In the genomic region with DNA sequence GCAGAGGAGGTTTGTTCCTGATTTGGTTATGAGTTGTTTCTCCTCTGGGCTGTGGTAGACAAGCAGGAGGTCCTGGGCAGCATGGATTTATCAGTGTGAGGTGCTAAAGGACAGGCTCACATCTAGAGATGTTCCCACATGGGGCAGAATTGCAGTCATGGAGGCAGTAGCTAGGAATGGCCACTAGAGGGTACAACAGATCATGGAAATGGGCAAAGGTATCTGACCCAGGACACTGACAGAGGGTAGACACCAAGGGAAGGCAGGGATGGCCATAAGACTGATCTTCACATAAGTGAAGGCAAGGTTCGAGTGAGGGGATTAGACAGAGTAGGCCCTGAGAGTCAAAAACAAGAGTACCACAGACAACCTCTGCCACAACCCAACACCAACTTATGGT, we compare ENCODE assay signal across 8 mouse cellular contexts. TPM values are rescaled to one million over a fixed set of nuclear protein-coding genes. Genes with fewer than 3 reads are reported as not detected.
DNase-seq lines count a peak whose midpoint lies in the region; ATAC-seq and TF ChIP-seq lines count a peak whose summit lies in the region.

No protein-coding gene starts in this region.

- peaks cover 21% of the 10 kb centered on the region for H3K36me3 ChIP-seq in intestine, embryonic 14.5 days (ENCODE audit: control insufficient read depth, insufficient read depth, low read length)
- peaks cover 5% of the 10 kb centered on the region; the same call in 1 of the 2 replicates for H3K36me3 ChIP-seq in limb, embryonic 11.5 days (ENCODE audit: control insufficient read depth, insufficient read depth, low read length)
- H3K36me3 ChIP-seq in midbrain, embryonic 16.5 days (ENCODE audit: control insufficient read depth, insufficient read depth, low read length), result peaks cover 9% of the 10 kb centered on the region; the same call in 1 of the 2 replicates

- peak; percentile 53 for DNase-seq in urinary bladder, postnatal 14 days (ENCODE audit: low spot score)
- DNase-seq in urinary bladder, postnatal 4 days (ENCODE audit: low spot score in 2 of 2), result no peak
- peak; percentile 74 for DNase-seq in brain, adult 2 months (ENCODE audit: low read depth, low spot score)
- DNase-seq in intestine, embryonic 14.5 days (ENCODE audit: low spot score), result peak; percentile 62
- peak; percentile 43 for DNase-seq in limb, embryonic 11.5 days (ENCODE audit: low spot score)
- no peak for DNase-seq in ovary, adult 18-20 months (ENCODE audit: low spot score)

- no peaks in the 10 kb centered on the region for H3K9me3 ChIP-seq in intestine, embryonic 14.5 days (ENCODE audit: control insufficient read depth, low read length)
- H3K9me3 ChIP-seq in limb, embryonic 11.5 days (ENCODE audit: control insufficient read depth, low read length), result no peaks in the 10 kb centered on the region
- H3K9me3 ChIP-seq in midbrain, embryonic 16.5 days (replicated peaks; ENCODE audit: control insufficient read depth, low read length, poor library complexity, severe bottlenecking), result no peaks in the 10 kb centered on the region

- no peak overlapping the region for H3K27ac ChIP-seq in embryonic fibroblast, embryonic 13.5 days (ENCODE audit: insufficient read depth, low read length)
- H3K27ac ChIP-seq in intestine, embryonic 14.5 days (ENCODE audit: low read depth), result no peak overlapping the region
- H3K27ac ChIP-seq in limb, embryonic 11.5 days (replicated peaks; ENCODE audit: low read depth, low read length), result no peak overlapping the region
- no peak overlapping the region for H3K27ac ChIP-seq in midbrain, embryonic 16.5 days (ENCODE audit: low read length)

- peak; percentile 27; the same call in 1 of the 2 replicates for TF ChIP-seq CTCF in embryonic fibroblast, embryonic 13.5 days (IDR thresholded peaks at IDR 0.05; ENCODE audit: borderline replicate concordance, insufficient read depth, low read length)

- WGBS in intestine, embryonic 14.5 days, result 71% methylated on average over 1 of the region's 1 CpGs
- 50% methylated on average over 1 of the region's 1 CpGs for WGBS in limb, embryonic 11.5 days
- WGBS in midbrain, embryonic 16.5 days, result 67% methylated on average over 1 of the region's 1 CpGs

- no peak overlapping the region for H3K9ac ChIP-seq in intestine, embryonic 14.5 days (ENCODE audit: low read length)
- no peak overlapping the region for H3K9ac ChIP-seq in limb, embryonic 11.5 days (ENCODE audit: low read length)
- no peak overlapping the region for H3K9ac ChIP-seq in midbrain, embryonic 16.5 days (ENCODE audit: low read depth, low read length)

- TF ChIP-seq POLR2A in embryonic fibroblast, embryonic 13.5 days (IDR thresholded peaks at IDR 0.05; ENCODE audit: low read depth, low read length), result no peak

- H3K4me2 ChIP-seq in intestine, embryonic 14.5 days (ENCODE audit: low read length), result no peak overlapping the region
- no peak overlapping the region for H3K4me2 ChIP-seq in limb, embryonic 11.5 days (ENCODE audit: low read depth, severe bottlenecking)
- H3K4me2 ChIP-seq in midbrain, embryonic 16.5 days (ENCODE audit: low read length), result no peak overlapping the region

- H3K4me1 ChIP-seq in embryonic fibroblast, embryonic 13.5 days (ENCODE audit: control insufficient read depth, insufficient read depth, low read length), result no peaks in the 10 kb centered on the region
- no peaks in the 10 kb centered on the region for H3K4me1 ChIP-seq in intestine, embryonic 14.5 days (replicated peaks; ENCODE audit: control insufficient read depth, insufficient read depth, low read length)
- no peaks in the 10 kb centered on the region for H3K4me1 ChIP-seq in limb, embryonic 11.5 days (ENCODE audit: control insufficient read depth, insufficient read depth, low read length)
- H3K4me1 ChIP-seq in midbrain, embryonic 16.5 days (ENCODE audit: control insufficient read depth, insufficient read depth, low read length), result no peaks in the 10 kb centered on the region

- peak; percentile 53; the same call in 1 of the 2 replicates for ATAC-seq in intestine, embryonic 14.5 days (replicated peaks; ENCODE audit: low FRiP score, low TSS enrichment, low read depth)
- no peak for ATAC-seq in limb, embryonic 11.5 days (ENCODE audit: insufficient number of reproducible peaks, low FRiP score, low TSS enrichment, low read depth)
- ATAC-seq in midbrain, embryonic 16.5 days, result peak; percentile 42; the same call in 1 of the 2 replicates

- no peaks in the 10 kb centered on the region for H3K27me3 ChIP-seq in intestine, embryonic 14.5 days (replicated peaks; ENCODE audit: control insufficient read depth, insufficient read depth, low read length)
- H3K27me3 ChIP-seq in limb, embryonic 11.5 days (ENCODE audit: control insufficient read depth, insufficient read depth, low read length), result no peaks in the 10 kb centered on the region
- no peaks in the 10 kb centered on the region for H3K27me3 ChIP-seq in midbrain, embryonic 16.5 days (ENCODE audit: control insufficient read depth, insufficient read depth, low read depth, low read length)

- no peak overlapping the region for H3K4me3 ChIP-seq in embryonic fibroblast, embryonic 13.5 days (ENCODE audit: insufficient read depth, low read length)
- no peak overlapping the region for H3K4me3 ChIP-seq in intestine, embryonic 14.5 days (ENCODE audit: low read depth, low read length)
- no peak overlapping the region for H3K4me3 ChIP-seq in limb, embryonic 11.5 days (ENCODE audit: low read depth, low read length)
- H3K4me3 ChIP-seq in midbrain, embryonic 16.5 days (ENCODE audit: low read depth, low read length), result no peak overlapping the region

RNA-seq across cellular contexts. Expression of a gene that starts 7.1 kb away (rescaled TPM):
- 264 and 289 TPM in 2 replicates for polyA plus RNA-seq in embryonic fibroblast, embryonic 13.5 days (2011; ENCODE audit: insufficient read length, low read depth, missing spikeins)
- 452 and 522 TPM in 2 replicates for polyA plus RNA-seq in intestine, embryonic 14.5 days (2014; fragmentation: Nextera tagmentation; extraction: Ambion mirVana)
- polyA plus RNA-seq in limb, embryonic 11.5 days (2014; fragmentation: Nextera tagmentation; extraction: Ambion mirVana), result 470 and 484 TPM in 2 replicates
- 350 and 353 TPM in 2 replicates for polyA plus RNA-seq in midbrain, embryonic 16.5 days (2015; fragmentation: Nextera tagmentation; extraction: Ambion mirVana)

RNA-seq across cellular contexts. Expression of a gene that starts 21.5 kb away (rescaled TPM):
- polyA plus RNA-seq in embryonic fibroblast, embryonic 13.5 days (2011; ENCODE audit: insufficient read length, low read depth, missing spikeins), result 0.72 and 0.95 TPM in 2 replicates
- 0.07 and 0.50 TPM in 2 replicates for polyA plus RNA-seq in intestine, embryonic 14.5 days (2014; fragmentation: Nextera tagmentation; extraction: Ambion mirVana)
- 0.15 and 0.31 TPM in 2 replicates for polyA plus RNA-seq in limb, embryonic 11.5 days (2014; fragmentation: Nextera tagmentation; extraction: Ambion mirVana)
- polyA plus RNA-seq in midbrain, embryonic 16.5 days (2015; fragmentation: Nextera tagmentation; extraction: Ambion mirVana), result 0.14 and 0.21 TPM in 2 replicates

RNA-seq across cellular contexts. Expression of a gene that starts 33.8 kb away (rescaled TPM):
- 92.3 and 93.4 TPM in 2 replicates for polyA plus RNA-seq in embryonic fibroblast, embryonic 13.5 days (2011; ENCODE audit: insufficient read length, low read depth, missing spikeins)
- 20.9 and 24.9 TPM in 2 replicates for polyA plus RNA-seq in intestine, embryonic 14.5 days (2014; fragmentation: Nextera tagmentation; extraction: Ambion mirVana)
- polyA plus RNA-seq in limb, embryonic 11.5 days (2014; fragmentation: Nextera tagmentation; extraction: Ambion mirVana), result 29.1 TPM in 2 replicates
- polyA plus RNA-seq in midbrain, embryonic 16.5 days (2015; fragmentation: Nextera tagmentation; extraction: Ambion mirVana), result 25.7 and 27.5 TPM in 2 replicates

RNA-seq across cellular contexts. Expression of a gene that starts 39.0 kb away (rescaled TPM):
- polyA plus RNA-seq in embryonic fibroblast, embryonic 13.5 days (2011; ENCODE audit: insufficient read length, low read depth, missing spikeins), result not detected in 2 replicates
- polyA plus RNA-seq in intestine, embryonic 14.5 days (2014; fragmentation: Nextera tagmentation; extraction: Ambion mirVana), result 0.19 and 0.34 TPM in 2 replicates
- 0.13 and 0.34 TPM in 2 replicates for polyA plus RNA-seq in limb, embryonic 11.5 days (2014; fragmentation: Nextera tagmentation; extraction: Ambion mirVana)
- 0.30 and 0.57 TPM in 2 replicates for polyA plus RNA-seq in midbrain, embryonic 16.5 days (2015; fragmentation: Nextera tagmentation; extraction: Ambion mirVana)

RNA-seq across cellular contexts. Expression of a gene that starts 59.5 kb away (rescaled TPM):
- 0.27 and 0.37 TPM in 2 replicates for polyA plus RNA-seq in embryonic fibroblast, embryonic 13.5 days (2011; ENCODE audit: insufficient read length, low read depth, missing spikeins)
- polyA plus RNA-seq in intestine, embryonic 14.5 days (2014; fragmentation: Nextera tagmentation; extraction: Ambion mirVana), result not detected in 2 replicates
- polyA plus RNA-seq in limb, embryonic 11.5 days (2014; fragmentation: Nextera tagmentation; extraction: Ambion mirVana), result not detected in 2 replicates
- polyA plus RNA-seq in midbrain, embryonic 16.5 days (2015; fragmentation: Nextera tagmentation; extraction: Ambion mirVana), result 2.2 and 2.6 TPM in 2 replicates

Comparison
In these comparisons a context has a peak if more than half of its experiments do, and no peak if none do; other contexts are left out.
1. DNase-seq: peak in urinary bladder, postnatal 14 days (single experiment), brain, adult 2 months (single experiment), intestine, embryonic 14.5 days (single experiment) and limb, embryonic 11.5 days (single experiment); none in urinary bladder, postnatal 4 days (0 of 2) and ovary, adult 18-20 months (single experiment).